ENCODE assay signal across 8 mouse cellular contexts in the genomic region with DNA sequence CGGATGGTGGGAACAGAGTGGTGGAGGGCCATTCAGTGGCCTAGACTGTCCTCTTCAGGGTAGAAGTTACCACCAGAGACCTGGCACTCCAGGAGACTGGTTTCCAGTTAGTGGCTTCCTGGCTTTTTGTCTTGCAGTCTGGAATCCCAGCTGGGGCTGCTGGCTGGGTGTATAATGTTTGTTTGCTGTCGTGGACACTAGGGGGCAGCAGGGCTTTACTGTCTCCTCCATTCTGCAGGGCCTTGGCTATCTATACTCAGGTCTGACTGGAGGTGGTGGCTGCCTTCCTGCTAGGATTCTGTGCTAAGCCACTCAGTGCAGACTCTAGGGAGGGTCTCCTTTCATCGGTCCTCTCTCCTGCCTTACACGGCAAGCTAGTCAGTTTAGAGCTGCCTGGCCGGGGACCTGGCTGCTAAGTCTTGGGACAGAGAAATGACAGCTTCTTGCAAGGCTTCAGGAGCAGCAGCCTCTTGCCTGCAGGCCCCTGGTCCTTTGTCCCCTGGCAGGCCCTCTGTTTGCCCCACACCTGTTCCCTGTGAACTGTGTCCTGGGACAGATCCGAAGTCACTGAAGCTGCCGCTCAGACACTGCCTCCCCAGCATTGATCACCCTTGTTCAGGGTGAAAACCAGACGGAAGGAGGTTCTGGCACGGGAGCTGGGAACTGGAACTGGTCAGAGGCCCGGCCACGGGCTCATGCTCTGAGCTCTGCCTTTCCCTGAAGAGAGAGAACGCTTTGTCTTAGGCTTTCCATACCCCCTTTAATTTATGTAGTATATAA. TPM values are rescaled to one million over a fixed set of nuclear protein-coding genes. Genes with fewer than 3 reads are reported as not detected.
DNase-seq lines count a peak whose midpoint lies in the region; ATAC-seq and TF ChIP-seq lines count a peak whose summit lies in the region.

No protein-coding gene starts in this region.

- no peak overlapping the region for H3K4me3 ChIP-seq in kidney, adult 2 months (ENCODE audit: insufficient read depth, low read depth, low read length)
- H3K4me3 ChIP-seq in liver, adult 2 months (ENCODE audit: insufficient read depth, low read depth, low read length): no peak overlapping the region
- no peak overlapping the region for H3K4me3 ChIP-seq in neural tube, embryonic 11.5 days (ENCODE audit: low read depth, low read length)

- no peaks in the 10 kb centered on the region for H3K27me3 ChIP-seq in kidney, adult 2 months (replicated peaks; ENCODE audit: control insufficient read depth, insufficient read depth, low read length)
- no peaks in the 10 kb centered on the region for H3K27me3 ChIP-seq in liver, adult 2 months (ENCODE audit: control insufficient read depth, insufficient read depth, low read length)
- no peaks in the 10 kb centered on the region for H3K27me3 ChIP-seq in neural tube, embryonic 11.5 days (ENCODE audit: control insufficient read depth, insufficient read depth, low read length)

- TF ChIP-seq POLR2A in kidney, adult 2 months (IDR thresholded peaks at IDR 0.05; ENCODE audit: low read depth, low read length): no peak
- TF ChIP-seq POLR2A in liver, adult 2 months (IDR thresholded peaks at IDR 0.05; ENCODE audit: extremely low read depth, insufficient read depth, low read length): no peak

- DNase-seq in A20 (ENCODE audit: low read depth, low spot score) (peak; percentile 51), R1 (ENCODE audit: low read depth, low spot score) (peak; percentile 78)
- peak; percentile 84 to 86 for DNase-seq in cerebellum, postnatal 36 days
- DNase-seq in gastrocnemius, adult 18-20 months (ENCODE audit: low spot score): peak; percentile 74
- peak; percentile 68 for DNase-seq in kidney, adult 2 months
- DNase-seq in liver, adult 2 months (ENCODE audit: extremely low read depth, low read depth, low spot score): peak; percentile 96
- peak; percentile 70 for DNase-seq in neural tube, embryonic 11.5 days (ENCODE audit: low spot score)
- DNase-seq in thymus, postnatal 14 days: peak; percentile 65

- 0 out of 2 replicates have a peak, but pooled peaks have one; percentile 63 for ATAC-seq in neural tube, embryonic 11.5 days (ENCODE audit: insufficient read depth, low FRiP score, low TSS enrichment)

- peaks cover 11% of the 10 kb centered on the region; the same call in 1 of the 2 replicates for H3K79me2 ChIP-seq in liver, adult 2 months (ENCODE audit: control insufficient read depth, insufficient read depth, low read length)

- no peaks in the 10 kb centered on the region; the same call in 1 of the 2 replicates for H3K36me3 ChIP-seq in kidney, adult 2 months (ENCODE audit: control insufficient read depth, insufficient read depth, low read length)
- peaks cover 24% of the 10 kb centered on the region for H3K36me3 ChIP-seq in liver, adult 2 months (ENCODE audit: control insufficient read depth, insufficient read depth, low read length)
- no peaks in the 10 kb centered on the region; the same call in 1 of the 2 replicates for H3K36me3 ChIP-seq in neural tube, embryonic 11.5 days (ENCODE audit: control insufficient read depth, insufficient read depth, low read length)

- H3K9ac ChIP-seq in liver, adult 2 months (ENCODE audit: low read depth, low read length): peak overlapping the region; percentile 26; the same call in 1 of the 2 replicates
- H3K9ac ChIP-seq in neural tube, embryonic 11.5 days (ENCODE audit: low read length): no peak overlapping the region

- no peaks in the 10 kb centered on the region; the same call in 1 of the 2 replicates for H3K4me1 ChIP-seq in kidney, adult 2 months (ENCODE audit: control insufficient read depth, insufficient read depth, low read length)
- H3K4me1 ChIP-seq in liver, adult 2 months (ENCODE audit: control insufficient read depth, insufficient read depth, low read length): peaks cover 27% of the 10 kb centered on the region
- H3K4me1 ChIP-seq in neural tube, embryonic 11.5 days (ENCODE audit: control insufficient read depth, insufficient read depth, low read length): no peaks in the 10 kb centered on the region

- TF ChIP-seq CTCF in kidney, adult 2 months (conservative IDR thresholded peaks at IDR 0.05; ENCODE audit: insufficient read depth, insufficient read length, low read depth, low read length): peak; percentile 69
- peak; percentile 71 for TF ChIP-seq CTCF in liver, adult 2 months (IDR thresholded peaks at IDR 0.05; ENCODE audit: low read depth, low read length)

- no peaks in the 10 kb centered on the region for H3K9me3 ChIP-seq in neural tube, embryonic 11.5 days (ENCODE audit: control insufficient read depth, low read length)

- 59% methylated on average over 12 of the region's 12 CpGs for WGBS in kidney, adult 2 months
- 32% methylated on average over 12 of the region's 12 CpGs for WGBS in liver, adult 2 months
- 68% methylated on average over 12 of the region's 12 CpGs for WGBS in neural tube, embryonic 11.5 days

- H3K4me2 ChIP-seq in neural tube, embryonic 11.5 days (ENCODE audit: low read depth): no peak overlapping the region

- no peak overlapping the region for H3K27ac ChIP-seq in kidney, adult 2 months (ENCODE audit: insufficient read depth, low read depth, low read length)
- peak overlapping the region; percentile 80 for H3K27ac ChIP-seq in liver, adult 2 months (replicated peaks; ENCODE audit: insufficient read depth, low read depth, low read length)
- H3K27ac ChIP-seq in neural tube, embryonic 11.5 days (ENCODE audit: low read depth, low read length): no peak overlapping the region

RNA-seq across cellular contexts. Expression of gene Aacs, which starts 22.4 kb away (rescaled TPM):
- 1 to 10 TPM; 2.4 to 5.0 TPM for total RNA-seq in gastrocnemius, adult 18-20 months (2021)
- polyA plus RNA-seq in kidney, adult 2 months (2012; rRNA removed): 102 and 131 TPM in 2 replicates
- total RNA-seq in liver, adult 2 months (2014; rRNA removed): 29.3 and 40.9 TPM in 2 replicates
- 66.8 and 190 TPM in 2 replicates for polyA plus RNA-seq in liver, adult 2 months (2012; rRNA removed)
- 50.3 and 65.1 TPM in 2 replicates for polyA plus RNA-seq in neural tube, embryonic 11.5 days (2014; fragmentation: Nextera tagmentation; extraction: Ambion mirVana)

RNA-seq across cellular contexts. Expression of gene Tmem132b, which starts 33.6 kb away (rescaled TPM):
- total RNA-seq in gastrocnemius, adult 18-20 months (2021): 1 to 10 TPM; 1.7 to 5.7 TPM
- polyA plus RNA-seq in kidney, adult 2 months (2012; rRNA removed): 0.01 TPM in 1 of 2 replicates, not detected in the other
- total RNA-seq in liver, adult 2 months (2014; rRNA removed): 0.07 TPM in 1 of 2 replicates, not detected in the other
- polyA plus RNA-seq in liver, adult 2 months (2012; rRNA removed): not detected in 2 replicates
- 1.4 and 1.5 TPM in 2 replicates for polyA plus RNA-seq in neural tube, embryonic 11.5 days (2014; fragmentation: Nextera tagmentation; extraction: Ambion mirVana)

RNA-seq across cellular contexts. Expression of gene Bri3bp, which starts 56.6 kb away (rescaled TPM):
- 1 to 10 TPM; 2.6 to 3.2 TPM for total RNA-seq in gastrocnemius, adult 18-20 months (2021)
- 12.1 and 13.0 TPM in 2 replicates for polyA plus RNA-seq in kidney, adult 2 months (2012; rRNA removed)
- total RNA-seq in liver, adult 2 months (2014; rRNA removed): 7.7 and 8.8 TPM in 2 replicates
- 18.3 and 23.0 TPM in 2 replicates for polyA plus RNA-seq in liver, adult 2 months (2012; rRNA removed)
- polyA plus RNA-seq in neural tube, embryonic 11.5 days (2014; fragmentation: Nextera tagmentation; extraction: Ambion mirVana): 33.7 and 38.0 TPM in 2 replicates
